Mouse (Mus musculus): ENCODE results near the gene 4933407L21Rik. TPM values are rescaled to one million over a fixed set of nuclear protein-coding genes. Genes with fewer than 3 reads are reported as not detected.

4933407L21Rik gene
- polyA plus RNA-seq, 1 experiment from 2014 or later, result 0.13 TPM

DNA sequence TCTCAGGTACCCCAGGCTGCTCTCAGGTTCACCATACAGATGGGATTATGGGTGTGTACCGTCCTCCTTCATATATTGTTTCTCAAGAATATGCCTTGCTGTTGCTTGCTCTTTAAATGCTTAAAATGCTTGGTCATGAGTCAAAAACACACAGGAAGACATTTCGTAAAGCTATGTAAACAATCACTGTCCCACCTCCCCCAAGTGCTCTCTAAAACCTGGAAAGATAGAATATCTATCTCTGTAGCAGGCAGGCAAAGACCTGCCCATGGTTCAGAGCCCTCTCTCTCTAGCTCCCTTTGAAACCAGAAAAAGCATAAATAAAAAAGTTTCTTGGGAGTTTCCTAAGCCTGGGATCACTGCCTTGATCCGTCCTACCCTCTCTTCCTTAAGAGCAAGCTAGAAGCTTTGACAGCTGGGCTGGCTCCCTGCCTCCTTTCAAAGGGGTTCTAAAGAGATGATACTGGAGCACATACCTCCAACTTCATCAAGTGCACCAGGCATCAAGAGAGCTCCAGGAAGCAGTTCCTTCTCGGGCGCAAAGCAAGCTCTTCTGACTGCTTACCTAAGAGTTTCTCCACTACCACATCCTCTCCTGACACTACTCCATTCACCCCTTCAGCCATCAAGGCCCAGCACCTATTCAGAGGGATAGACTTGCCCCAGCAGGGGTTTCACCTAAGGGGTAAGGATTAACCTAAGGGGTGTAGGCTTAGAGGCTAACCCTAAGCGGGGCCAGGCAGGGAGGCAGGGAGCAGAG is 31.0 kb downstream of the 4933407L21Rik start:
- Histone ChIP-seq H3K9me3 (ENCODE audit: control insufficient read depth, low read depth, low read length) (no peaks in the 10 kb centered on the region), H3K4me2 (replicated peaks; ENCODE audit: low read depth, low read length) (no peak overlapping the region), H3K27me3 (ENCODE audit: control insufficient read depth, insufficient read depth, low read length) (no peaks in the 10 kb centered on the region), H3K36me3 (ENCODE audit: control insufficient read depth, insufficient read depth, low read length) (no peaks in the 10 kb centered on the region), H3K9ac (replicated peaks; ENCODE audit: low read depth, low read length) (no peak overlapping the region), H3K27ac (ENCODE audit: low read length) (no peak overlapping the region), H3K4me1 (ENCODE audit: control insufficient read depth, insufficient read depth, low read length) (no peaks in the 10 kb centered on the region; the same call in 1 of the 2 replicates), H3K4me3 (ENCODE audit: low read depth, low read length) (no peak overlapping the region)
- ATAC-seq (ENCODE audit: insufficient number of reproducible peaks, insufficient read depth, low FRiP score, low read depth), result no peak
- 56% methylated on average over 6 of the region's 6 CpGs for WGBS

DNA sequence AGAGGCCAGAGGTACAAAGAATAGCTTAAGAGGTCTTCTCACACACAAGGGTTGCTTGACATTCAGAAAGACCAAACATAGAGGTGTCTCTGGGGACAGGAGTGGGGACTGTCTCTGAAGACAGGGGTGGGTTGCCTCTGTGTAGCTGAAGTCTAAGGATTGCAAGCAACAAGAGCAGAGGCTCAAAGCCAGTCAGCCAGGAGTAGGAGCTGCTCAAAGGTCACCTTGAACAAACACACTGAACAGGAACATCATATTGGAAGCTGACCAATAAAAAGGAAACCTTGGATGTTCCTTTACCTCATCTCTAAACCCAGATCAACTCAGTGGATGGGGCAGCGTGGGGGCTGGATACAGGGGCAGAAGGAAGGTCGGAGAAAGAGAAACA is 31.6 kb downstream of the 4933407L21Rik start:
- Histone ChIP-seq H3K27ac (ENCODE audit: low read length) (no peak overlapping the region), H3K9me3 (ENCODE audit: control insufficient read depth, low read depth, low read length) (no peaks in the 10 kb centered on the region), H3K9ac (replicated peaks; ENCODE audit: low read depth, low read length) (no peak overlapping the region), H3K27me3 (ENCODE audit: control insufficient read depth, insufficient read depth, low read length) (no peaks in the 10 kb centered on the region), H3K4me3 (ENCODE audit: low read depth, low read length) (no peak overlapping the region), H3K4me1 (ENCODE audit: control insufficient read depth, insufficient read depth, low read length) (no peaks in the 10 kb centered on the region; the same call in 1 of the 2 replicates), H3K4me2 (replicated peaks; ENCODE audit: low read depth, low read length) (no peak overlapping the region), H3K36me3 (ENCODE audit: control insufficient read depth, insufficient read depth, low read length) (no peaks in the 10 kb centered on the region)
- WGBS, result 61% methylated on average over 2 of the region's 2 CpGs
- no peak for ATAC-seq (ENCODE audit: insufficient number of reproducible peaks, insufficient read depth, low FRiP score, low read depth)

DNA sequence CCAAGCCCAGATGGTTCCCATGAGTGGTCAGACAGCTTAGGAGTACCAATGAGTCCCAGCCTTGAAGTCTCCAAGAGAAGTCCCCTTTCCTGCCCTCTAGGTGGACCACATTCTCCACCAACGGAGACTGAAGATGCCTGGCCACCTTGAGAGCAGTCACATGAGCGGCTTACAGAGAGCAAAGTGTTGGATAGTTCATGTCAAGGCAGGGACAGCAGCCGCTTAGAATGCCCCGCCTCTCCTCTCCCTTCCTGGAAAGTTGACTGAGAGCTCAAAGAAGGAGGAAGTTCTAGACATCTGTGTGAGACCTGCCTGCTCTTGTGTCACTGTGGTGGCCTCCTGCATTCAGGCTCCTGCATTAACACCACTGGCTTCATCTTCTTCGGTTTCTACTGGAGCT is 32.6 kb downstream of the 4933407L21Rik start, which contains the start of gene Gpr55:
Gene Gpr55 (minus strand): TSS at position 135 of the 400 bp plus-strand sequence.
- Histone ChIP-seq H3K27me3 (ENCODE audit: control insufficient read depth, insufficient read depth, low read length) (no peaks in the 10 kb centered on the region), H3K9ac (replicated peaks; ENCODE audit: low read depth, low read length) (no peak within 1 kb of the TSS), H3K27ac (ENCODE audit: low read length) (no peak within 1 kb of the TSS), H3K4me3 (ENCODE audit: low read depth, low read length) (no peak within 1 kb of the TSS), H3K9me3 (ENCODE audit: control insufficient read depth, low read depth, low read length) (no peaks in the 10 kb centered on the region), H3K4me1 (ENCODE audit: control insufficient read depth, insufficient read depth, low read length) (no peaks in the 10 kb centered on the region; the same call in 1 of the 2 replicates), H3K4me2 (replicated peaks; ENCODE audit: low read depth, low read length) (no peak within 1 kb of the TSS), H3K36me3 (ENCODE audit: control insufficient read depth, insufficient read depth, low read length) (no peaks in the 10 kb centered on the region)
- WGBS, result 64% methylated on average over 5 of the region's 5 CpGs
- ATAC-seq (ENCODE audit: insufficient number of reproducible peaks, insufficient read depth, low FRiP score, low read depth), result no peak

DNA sequence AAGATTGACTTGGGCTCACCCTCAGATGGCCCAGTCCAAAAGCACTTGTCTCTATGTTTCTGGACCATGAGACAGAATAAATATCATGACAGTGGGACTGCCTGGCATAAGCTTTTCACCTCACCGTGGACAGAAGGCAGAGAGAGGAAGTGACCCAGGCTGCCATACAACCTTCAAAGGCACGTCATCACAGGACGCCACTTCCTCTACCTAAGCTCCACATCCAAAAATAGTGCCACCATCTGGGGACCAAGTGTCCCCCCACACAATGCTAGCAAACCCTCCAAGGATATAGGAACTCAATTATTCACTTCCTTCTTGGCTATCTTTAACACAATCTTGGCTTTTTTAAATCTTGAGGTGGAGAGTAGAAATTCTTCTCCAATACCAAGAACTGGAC is 33.8 kb downstream of the 4933407L21Rik start:
- 77% methylated on average over 3 of the region's 3 CpGs for WGBS
- Histone ChIP-seq H3K4me2 (replicated peaks; ENCODE audit: low read depth, low read length) (no peak overlapping the region), H3K4me1 (ENCODE audit: control insufficient read depth, insufficient read depth, low read length) (no peaks in the 10 kb centered on the region; the same call in 1 of the 2 replicates), H3K9me3 (ENCODE audit: control insufficient read depth, low read depth, low read length) (no peaks in the 10 kb centered on the region), H3K27me3 (ENCODE audit: control insufficient read depth, insufficient read depth, low read length) (no peaks in the 10 kb centered on the region), H3K27ac (ENCODE audit: low read length) (no peak overlapping the region), H3K4me3 (ENCODE audit: low read depth, low read length) (no peak overlapping the region), H3K36me3 (ENCODE audit: control insufficient read depth, insufficient read depth, low read length) (no peaks in the 10 kb centered on the region), H3K9ac (replicated peaks; ENCODE audit: low read depth, low read length) (no peak overlapping the region)
- ATAC-seq (ENCODE audit: insufficient number of reproducible peaks, insufficient read depth, low FRiP score, low read depth), result no peak

DNA sequence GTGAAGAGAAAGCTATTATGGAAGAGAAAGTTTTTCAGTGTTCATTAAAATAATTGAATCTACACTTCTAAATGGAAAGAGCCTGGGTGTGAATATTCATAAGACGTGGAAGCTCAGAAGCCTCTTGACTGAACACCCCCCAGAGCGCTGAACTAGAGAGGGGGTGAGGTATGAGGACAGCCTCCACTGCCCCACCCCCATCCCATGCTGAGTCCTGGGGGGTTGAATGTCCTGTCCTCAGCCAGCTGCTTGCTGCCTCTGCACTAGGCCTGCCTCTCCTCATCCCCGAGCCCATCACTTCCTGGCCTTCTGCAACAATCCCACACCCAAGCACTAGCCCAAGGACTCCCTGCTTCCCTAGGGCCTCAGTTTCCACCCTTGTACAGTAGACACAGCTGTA is 37.6 kb downstream of the 4933407L21Rik start:
- Histone ChIP-seq H3K27ac (ENCODE audit: low read length) (no peak overlapping the region), H3K36me3 (ENCODE audit: control insufficient read depth, insufficient read depth, low read length) (no peaks in the 10 kb centered on the region), H3K27me3 (ENCODE audit: control insufficient read depth, insufficient read depth, low read length) (no peaks in the 10 kb centered on the region), H3K9ac (replicated peaks; ENCODE audit: low read depth, low read length) (no peak overlapping the region), H3K9me3 (ENCODE audit: control insufficient read depth, low read depth, low read length) (no peaks in the 10 kb centered on the region), H3K4me2 (replicated peaks; ENCODE audit: low read depth, low read length) (no peak overlapping the region), H3K4me1 (ENCODE audit: control insufficient read depth, insufficient read depth, low read length) (no peaks in the 10 kb centered on the region), H3K4me3 (ENCODE audit: low read depth, low read length) (no peak overlapping the region)
- WGBS, result 77% methylated on average over 3 of the region's 3 CpGs
- no peak for ATAC-seq (ENCODE audit: insufficient number of reproducible peaks, insufficient read depth, low FRiP score, low read depth)

DNA sequence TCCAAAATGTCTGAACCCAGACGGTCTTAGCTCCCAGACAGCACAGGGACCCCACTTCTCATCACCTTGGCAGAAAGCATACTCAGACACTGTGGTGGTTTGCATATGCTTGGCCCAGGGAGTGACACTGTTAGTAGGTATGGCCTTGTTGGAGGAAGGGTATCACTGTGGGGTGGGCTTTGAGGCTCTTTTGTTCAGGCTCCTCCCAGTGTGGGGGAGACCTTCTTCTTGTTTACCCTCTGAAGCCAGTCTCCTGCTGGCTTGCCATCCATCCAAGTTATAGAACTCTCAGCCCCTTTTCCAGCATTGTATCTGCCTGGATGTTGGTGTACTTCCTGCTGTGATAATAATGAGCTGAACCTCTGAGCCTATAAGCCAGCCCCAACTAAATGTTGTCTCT is 40.8 kb downstream of the 4933407L21Rik start:
- Histone ChIP-seq H3K4me3 (ENCODE audit: low read depth, low read length) (no peak overlapping the region), H3K27me3 (ENCODE audit: control insufficient read depth, insufficient read depth, low read length) (no peaks in the 10 kb centered on the region), H3K4me2 (replicated peaks; ENCODE audit: low read depth, low read length) (no peak overlapping the region), H3K36me3 (ENCODE audit: control insufficient read depth, insufficient read depth, low read length) (no peaks in the 10 kb centered on the region), H3K4me1 (ENCODE audit: control insufficient read depth, insufficient read depth, low read length) (no peaks in the 10 kb centered on the region), H3K9ac (replicated peaks; ENCODE audit: low read depth, low read length) (no peak overlapping the region), H3K9me3 (ENCODE audit: control insufficient read depth, low read depth, low read length) (no peaks in the 10 kb centered on the region), H3K27ac (ENCODE audit: low read length) (no peak overlapping the region)
- no peak for ATAC-seq (ENCODE audit: insufficient number of reproducible peaks, insufficient read depth, low FRiP score, low read depth)
- WGBS, result 73% methylated on average over 1 of the region's 1 CpGs

DNA sequence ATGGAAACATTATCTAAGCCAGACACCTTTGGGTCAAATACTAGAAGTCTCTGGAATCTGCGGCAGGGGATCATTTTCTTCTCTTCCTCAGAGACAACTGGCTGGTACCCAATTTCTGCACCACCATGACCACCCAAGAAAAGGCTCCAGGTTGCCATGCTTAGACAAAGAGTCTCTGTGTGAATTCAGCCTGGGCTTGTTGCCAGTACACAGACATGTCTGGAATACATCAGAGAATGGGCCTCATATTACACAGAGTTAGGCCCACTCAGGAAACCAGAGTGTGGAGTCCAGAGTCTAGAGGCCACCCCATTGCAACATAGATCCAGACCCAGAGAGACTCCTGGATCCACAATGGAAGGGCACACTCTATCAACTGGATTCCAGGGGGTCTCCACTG is 41.2 kb downstream of the 4933407L21Rik start:
- Histone ChIP-seq H3K27ac (ENCODE audit: low read length) (no peak overlapping the region), H3K9me3 (ENCODE audit: control insufficient read depth, low read depth, low read length) (no peaks in the 10 kb centered on the region), H3K4me1 (ENCODE audit: control insufficient read depth, insufficient read depth, low read length) (no peaks in the 10 kb centered on the region), H3K36me3 (ENCODE audit: control insufficient read depth, insufficient read depth, low read length) (no peaks in the 10 kb centered on the region), H3K4me2 (replicated peaks; ENCODE audit: low read depth, low read length) (no peak overlapping the region), H3K27me3 (ENCODE audit: control insufficient read depth, insufficient read depth, low read length) (no peaks in the 10 kb centered on the region), H3K4me3 (ENCODE audit: low read depth, low read length) (no peak overlapping the region), H3K9ac (replicated peaks; ENCODE audit: low read depth, low read length) (no peak overlapping the region)
- ATAC-seq (ENCODE audit: insufficient number of reproducible peaks, insufficient read depth, low FRiP score, low read depth), result 0 out of 2 replicates have a peak, but pooled peaks have one; percentile 37
- WGBS, result 62% methylated on average over 1 of the region's 1 CpGs

DNA sequence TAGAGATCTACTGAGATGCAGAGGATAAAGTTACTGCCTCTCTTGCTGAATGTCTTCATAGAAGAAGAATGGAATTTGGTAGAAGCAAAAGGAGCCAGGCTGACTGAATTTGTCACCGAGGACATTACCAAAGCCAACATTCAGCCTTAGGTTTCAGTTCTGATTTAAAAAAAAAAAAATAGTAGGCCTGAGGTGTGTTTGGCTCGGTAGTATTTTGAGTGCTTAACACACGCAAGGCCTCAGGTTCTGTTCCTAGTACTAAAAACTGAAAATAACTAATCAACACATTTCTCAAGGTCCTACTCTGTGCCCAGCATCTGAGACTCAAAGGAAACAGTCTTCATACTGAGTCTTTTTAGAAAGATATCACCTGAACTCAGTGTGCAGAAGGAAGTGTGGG is 42.8 kb downstream of the 4933407L21Rik start:
- Histone ChIP-seq H3K9me3 (ENCODE audit: control insufficient read depth, low read depth, low read length) (no peaks in the 10 kb centered on the region), H3K27ac (ENCODE audit: low read length) (no peak overlapping the region), H3K9ac (replicated peaks; ENCODE audit: low read depth, low read length) (no peak overlapping the region), H3K4me2 (replicated peaks; ENCODE audit: low read depth, low read length) (no peak overlapping the region), H3K36me3 (ENCODE audit: control insufficient read depth, insufficient read depth, low read length) (no peaks in the 10 kb centered on the region), H3K4me3 (ENCODE audit: low read depth, low read length) (no peak overlapping the region), H3K4me1 (ENCODE audit: control insufficient read depth, insufficient read depth, low read length) (no peaks in the 10 kb centered on the region), H3K27me3 (ENCODE audit: control insufficient read depth, insufficient read depth, low read length) (no peaks in the 10 kb centered on the region)
- ATAC-seq (ENCODE audit: insufficient number of reproducible peaks, insufficient read depth, low FRiP score, low read depth), result no peak
- WGBS, result 89% methylated on average over 3 of the region's 3 CpGs

DNA sequence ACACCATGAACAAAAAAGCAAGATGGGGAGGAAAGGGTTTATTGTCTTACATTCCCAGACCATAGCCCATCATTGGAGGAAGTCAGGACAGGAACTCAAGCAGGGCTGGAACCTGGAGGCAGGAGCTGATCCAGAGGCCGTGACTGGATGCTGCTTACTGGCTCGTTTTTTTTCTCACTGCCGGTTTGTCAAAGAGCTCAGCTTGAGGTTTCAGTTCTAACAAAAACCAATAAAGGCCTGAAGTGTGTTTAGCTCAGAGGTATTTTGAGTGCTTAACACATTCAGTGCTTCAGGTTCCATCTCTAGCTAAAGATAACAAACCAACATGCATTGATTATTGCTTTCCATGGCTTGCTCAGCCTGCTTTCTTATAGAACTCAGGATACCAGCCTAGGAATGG is 44.1 kb downstream of the 4933407L21Rik start:
- Histone ChIP-seq H3K4me3 (ENCODE audit: low read depth, low read length) (no peak overlapping the region), H3K9me3 (ENCODE audit: control insufficient read depth, low read depth, low read length) (no peaks in the 10 kb centered on the region), H3K4me2 (replicated peaks; ENCODE audit: low read depth, low read length) (no peak overlapping the region), H3K27me3 (ENCODE audit: control insufficient read depth, insufficient read depth, low read length) (no peaks in the 10 kb centered on the region), H3K36me3 (ENCODE audit: control insufficient read depth, insufficient read depth, low read length) (no peaks in the 10 kb centered on the region), H3K4me1 (ENCODE audit: control insufficient read depth, insufficient read depth, low read length) (no peaks in the 10 kb centered on the region), H3K27ac (ENCODE audit: low read length) (no peak overlapping the region), H3K9ac (replicated peaks; ENCODE audit: low read depth, low read length) (no peak overlapping the region)
- ATAC-seq (ENCODE audit: insufficient number of reproducible peaks, insufficient read depth, low FRiP score, low read depth), result no peak
- WGBS, result 57% methylated on average over 3 of the region's 3 CpGs
